Mouse (Mus musculus): ENCODE data around the gene 1300017J02Rik.

- TF ChIP-seq POLR2A (IDR thresholded peaks at IDR 0.05; ENCODE audit: extremely low read depth, insufficient read depth, low read length) (no peak), CTCF (IDR thresholded peaks at IDR 0.05; ENCODE audit: low read depth, low read length) (no peak)
These were observed 61.2 kb downstream of the 1300017J02Rik start for GRCm38 (mm10) chr9:103243640-103244039.
